Mouse (Mus musculus) ES-E14 (cell line): Measurements from ENCODE around the gene Wdr70.

Experiments used
- HCFC1 ChIP-seq: IDR thresholded peaks from 2 replicates; pipeline ENCODE4 v1.6.1; 2012; ENCODE audit warnings: low read length, inconsistent platforms, borderline replicate concordance; ENCODE audit not compliant: insufficient read depth
- ZC3H11A ChIP-seq: IDR thresholded peaks from 2 replicates; pipeline ENCODE4 v1.6.1; 2012; ENCODE audit warnings: low read depth, mild to moderate bottlenecking, inconsistent platforms, low read length, borderline replicate concordance
- ZNF384 ChIP-seq: IDR thresholded peaks from 2 replicates; pipeline ENCODE4 v1.6.1; 2012; ENCODE audit warnings: low read depth, low read length, inconsistent platforms

- TF ChIP-seq ZC3H11A (no peak), HCFC1 (no peak), ZNF384 (no peak)
Measured at GRCm38 (mm10) chr15:7863328-7863727, 235.7 kb downstream of the Wdr70 start.
